Mouse (Mus musculus): Measurements from ENCODE around the gene Spem2. TPM values are rescaled to one million over a fixed set of nuclear protein-coding genes. Genes with fewer than 3 reads are reported as not detected.

Gene Spem2
- total RNA-seq, 2 experiments from 2014 or later, result not detected

GRCm38 (mm10) chr11:69767625-69767909, 50.7 kb downstream of the Spem2 start:
- DNase-seq (ENCODE audit: extremely low spot score in 1 of 2, low spot score in 1 of 2), result no peak

- DNase-seq (ENCODE audit: extremely low spot score in 1 of 2, low spot score in 1 of 2), result no peak
Observed at GRCm38 (mm10) chr11:69766872-69767624, 51.2 kb downstream of the Spem2 start.

Other genes starting within 250 kb of the Spem2 start
- 10 to 100 TPM; 11.7 to 12.5 TPM for gene Wrap53, start 238.2 kb downstream of the Spem2 start, total RNA-seq (2021)
- 10 to 100 TPM; 24.3 to 29.8 TPM for gene Trp53, start 238.1 kb downstream of the Spem2 start, total RNA-seq (2021)
- 100 to 1,000 TPM; 394 to 472 TPM for gene Atp1b2, start 212.5 kb downstream of the Spem2 start, total RNA-seq (2021)
- gene Shbg, start 200.6 kb downstream of the Spem2 start, total RNA-seq (2021), result not detected
- 10 to 100 TPM; 15.5 to 15.8 TPM for gene Sat2, start 196.4 kb downstream of the Spem2 start, total RNA-seq (2021)
- 100 to 1,000 TPM; 124 to 131 TPM for gene Fxr2, start 185.5 kb downstream of the Spem2 start, total RNA-seq (2021)
- under 1 TPM in 1 of 2 experiments, not detected in 1; 0.59 TPM for gene Sox15, start 163.2 kb downstream of the Spem2 start, total RNA-seq (2021)
- gene Mpdu1, start 155.8 kb downstream of the Spem2 start, total RNA-seq (2021), result 10 to 100 TPM; 61.1 to 63.9 TPM
- 10 to 100 TPM; 15.1 to 15.7 TPM for gene Cd68, start 152.3 kb downstream of the Spem2 start, total RNA-seq (2021)
- 100 to 1,000 TPM; 369 to 381 TPM for gene Eif4a1, start 146.0 kb downstream of the Spem2 start, total RNA-seq (2021)
- gene Senp3, start 136.4 kb downstream of the Spem2 start, total RNA-seq (2021), result 100 to 1,000 TPM in 1 of 2 experiments, 10 to 100 TPM in 1; 94.3 to 109 TPM
- gene Tnfsf13, start 132.7 kb downstream of the Spem2 start, total RNA-seq (2021), result 1 to 10 TPM; 1.2 to 1.3 TPM
- 1 to 10 TPM; 7.3 to 8.6 TPM for gene Tnfsf12, start 122.6 kb downstream of the Spem2 start, total RNA-seq (2021)
- gene Tnfsfm13, start 122.4 kb downstream of the Spem2 start, total RNA-seq (2021), result 1 to 10 TPM; 1.3 to 1.4 TPM
- gene Polr2a, start 59.8 kb downstream of the Spem2 start, total RNA-seq (2021), result 10 to 100 TPM; 58.6 to 69.5 TPM
- gene Slc35g3, start 56.5 kb downstream of the Spem2 start, total RNA-seq (2021), result not detected
- 100 to 1,000 TPM; 110 to 118 TPM for gene Zbtb4, start 52.6 kb downstream of the Spem2 start, total RNA-seq (2021)
- gene Chrnb1, start 22.5 kb downstream of the Spem2 start, total RNA-seq (2021), result 1 to 10 TPM in 1 of 2 experiments, under 1 TPM in 1; 0.79 to 1.1 TPM
- 10 to 100 TPM; 28.3 to 33.3 TPM for gene Fgf11, start 16.6 kb downstream of the Spem2 start, total RNA-seq (2021)
- gene Tmem102, start 12.8 kb downstream of the Spem2 start, total RNA-seq (2021), result not detected
- gene Gm39566, start 3.2 kb downstream of the Spem2 start, total RNA-seq (2021), result not detected
- gene Spem1, start 3.7 kb upstream of the Spem2 start, total RNA-seq (2021), result under 1 TPM; 0.34 to 0.73 TPM
- 100 to 1,000 TPM; 192 to 219 TPM for gene Nlgn2, start 19.3 kb upstream of the Spem2 start, total RNA-seq (2021)
- gene Tmem256, start 20.0 kb upstream of the Spem2 start, total RNA-seq (2021), result 100 to 1,000 TPM; 112 to 135 TPM
- 10 to 100 TPM; 16.5 to 19.0 TPM for gene Plscr3, start 27.9 kb upstream of the Spem2 start, total RNA-seq (2021)
- gene Tnk1, start 40.3 kb upstream of the Spem2 start, total RNA-seq (2021), result not detected
- not detected for gene Tmem95, start 59.6 kb upstream of the Spem2 start, total RNA-seq (2021)
- 1 to 10 TPM; 1.2 to 1.3 TPM for gene Kctd11, start 62.9 kb upstream of the Spem2 start, total RNA-seq (2021)
- gene Acap1, start 77.1 kb upstream of the Spem2 start, total RNA-seq (2021), result under 1 TPM; 0.12 to 0.19 TPM
- gene 2810408A11Rik, start 82.5 kb upstream of the Spem2 start, total RNA-seq (2021), result 1 to 10 TPM in 1 of 2 experiments, under 1 TPM in 1; 0.62 to 1.8 TPM
- 100 to 1,000 TPM; 108 to 109 TPM for gene Neurl4, start 82.6 kb upstream of the Spem2 start, total RNA-seq (2021)
- 10 to 100 TPM; 26.8 to 32.6 TPM for gene Gps2, start 95.4 kb upstream of the Spem2 start, total RNA-seq (2021)
- 100 to 1,000 TPM; 426 to 481 TPM for gene Eif5a, start 103.5 kb upstream of the Spem2 start, total RNA-seq (2021)
- 10 to 100 TPM in 1 of 2 experiments, 1 to 10 TPM in 1; 7.3 to 11.1 TPM for gene Ybx2, start 117.3 kb upstream of the Spem2 start, total RNA-seq (2021)
- 1 to 10 TPM; 2.2 to 4.0 TPM for gene Slc2a4, start 129.7 kb upstream of the Spem2 start, total RNA-seq (2021)
- not detected for gene Cldn7, start 146.3 kb upstream of the Spem2 start, total RNA-seq (2021)
- gene Ctdnep1, start 162.7 kb upstream of the Spem2 start, total RNA-seq (2021), result 100 to 1,000 TPM; 107 to 116 TPM
- 10 to 100 TPM; 77.1 to 82.2 TPM for gene Elp5, start 164.1 kb upstream of the Spem2 start, total RNA-seq (2021)
- 100 to 1,000 TPM; 229 to 258 TPM for gene Gabarap, start 172.7 kb upstream of the Spem2 start, total RNA-seq (2021)
- gene Phf23, start 177.3 kb upstream of the Spem2 start, total RNA-seq (2021), result 10 to 100 TPM; 41.4 to 46.9 TPM
- 10 to 100 TPM; 31.2 to 37.8 TPM for gene Dvl2, start 182.1 kb upstream of the Spem2 start, total RNA-seq (2021)
- gene Acadvl, start 196.9 kb upstream of the Spem2 start, total RNA-seq (2021), result 10 to 100 TPM; 56.9 to 62.4 TPM
- 100 to 1,000 TPM; 857 to 887 TPM for gene Dlg4, start 198.5 kb upstream of the Spem2 start, total RNA-seq (2021)
- under 1 TPM; 0.73 to 0.74 TPM for gene Asgr1, start 235.6 kb upstream of the Spem2 start, total RNA-seq (2021)